Mouse (Mus musculus) inflammation-experienced regulatory T-cells, adult 6 months (primary cell): Measurements from ENCODE around the gene Mtor. TPM values are rescaled to one million over a fixed set of nuclear protein-coding genes. Genes with fewer than 3 reads are reported as not detected.

Experiments
- ATAC-seq: one replicate; pipeline ENCODE4 v1.8.0; 2017
- polyA plus RNA-seq, 3 experiments: library from polyadenylated mRNA; unstranded; fragments of 100-300 nt; shearing (Covaris generic); gene quantifications; one replicate each; pipeline ENCODE4 v1.2.1; 2017

Mtor gene
- polyA plus RNA-seq, 3 experiments from 2014 or later, result 10.1 to 13.5 (median 11.7) TPM

DNA sequence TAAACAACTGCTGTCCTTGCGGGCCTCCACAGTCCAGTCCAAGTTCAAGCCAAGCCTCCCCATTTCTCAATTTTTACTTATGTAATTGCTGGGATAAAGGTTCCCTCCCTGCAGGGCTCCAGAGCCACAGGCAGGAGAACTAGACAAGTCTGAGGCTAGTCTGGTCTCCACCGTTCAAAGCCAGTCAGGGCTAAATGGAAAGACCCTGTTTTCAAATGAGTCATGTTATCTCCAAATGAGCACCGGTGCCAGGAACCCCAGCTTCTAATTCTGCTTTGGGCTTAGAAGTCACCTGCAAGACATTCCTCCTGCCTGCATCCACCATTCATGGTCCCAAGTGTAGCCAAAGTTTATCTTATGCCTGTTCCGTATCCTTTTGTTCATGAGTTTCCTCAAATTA, 153.5 kb downstream of the Mtor start:
- no peak for ATAC-seq

GRCm38 (mm10) chr4:148602357-148603120, 154.1 kb downstream of the Mtor start, which contains the start of gene Masp2:
Masp2 (plus strand) TSS chr4:148602554.
- ATAC-seq, result no peak

DNA sequence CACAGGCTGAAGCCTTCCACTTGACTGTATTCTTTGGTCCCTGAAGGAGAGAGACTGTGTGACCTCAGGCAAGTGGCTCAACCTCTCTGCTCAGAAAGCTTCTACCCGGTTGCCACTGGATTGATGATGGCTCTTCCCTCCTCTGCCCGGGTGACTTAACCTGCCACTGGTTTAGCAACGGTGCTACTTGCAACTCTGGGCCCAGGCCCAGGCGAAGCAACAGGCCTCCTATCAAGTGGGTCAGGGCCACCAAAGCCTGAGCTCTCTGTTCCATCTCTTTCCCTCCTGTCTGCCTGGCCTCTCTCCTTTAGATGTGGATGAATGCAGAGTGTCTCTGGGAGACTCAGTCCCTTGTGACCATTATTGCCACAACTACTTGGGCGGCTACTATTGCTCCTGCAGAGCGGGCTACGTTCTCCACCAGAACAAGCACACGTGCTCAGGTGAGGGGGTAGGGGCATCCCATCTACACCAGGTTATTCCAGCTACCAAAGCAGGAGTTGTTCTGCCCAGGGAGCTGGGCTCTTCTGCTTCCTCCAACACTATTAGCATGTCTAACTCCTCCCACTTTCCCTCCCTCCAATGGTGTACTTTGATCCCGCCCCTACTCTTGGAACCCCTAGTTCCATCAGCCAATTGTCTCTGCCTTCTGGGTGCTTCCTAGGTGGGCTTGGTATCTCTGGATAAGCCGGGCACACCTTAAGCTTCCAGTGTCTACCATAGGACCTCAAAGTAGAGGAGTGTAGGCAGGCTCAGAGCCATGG, 155.1 kb downstream of the Mtor start:
- no peak for ATAC-seq

GRCm38 (mm10) chr4:148604141-148604540, 155.7 kb downstream of the Mtor start:
- ATAC-seq, result no peak

DNA sequence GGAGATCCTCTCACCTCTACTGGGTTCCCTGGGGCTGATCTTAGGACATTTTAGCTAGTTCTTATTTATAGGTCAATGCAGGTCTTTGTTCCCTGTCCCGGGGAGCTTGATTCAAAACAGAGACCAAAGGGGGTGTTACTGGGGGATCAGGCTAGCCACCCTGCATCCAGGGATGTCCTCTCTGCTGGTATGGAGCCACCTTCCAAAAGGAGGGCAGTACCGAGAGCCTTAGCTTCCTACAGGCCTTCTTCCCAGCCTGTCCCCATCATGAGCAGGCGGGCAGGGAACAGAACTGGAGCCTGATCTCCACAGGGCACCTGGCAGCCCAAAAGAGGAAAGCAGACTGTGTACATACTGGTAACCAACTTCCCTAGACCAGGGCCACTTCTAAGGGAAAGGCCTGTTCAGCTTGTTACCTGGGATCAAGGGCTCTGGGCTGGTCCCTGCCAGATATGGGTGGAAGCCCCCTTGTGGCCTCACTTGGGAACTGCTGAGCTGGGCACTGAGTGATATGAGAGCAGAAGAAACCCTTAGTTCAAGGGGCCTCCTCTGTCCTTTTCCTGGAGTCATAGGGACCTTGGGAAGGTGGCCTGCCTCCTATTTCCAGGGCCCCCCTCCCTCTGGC, 156.2 kb downstream of the Mtor start:
- peak; percentile 50 for ATAC-seq

Other genes with a start within 250 kb of the Mtor start
- not detected for gene Disp3, start 160.6 kb upstream of the Mtor start, polyA plus RNA-seq
- gene Ubiad1, start 3.8 kb upstream of the Mtor start, polyA plus RNA-seq, result 1 to 10 TPM; 8.6 to 9.2 (median 8.7) TPM
- under 1 TPM; 0.16 to 0.61 (median 0.36) TPM for gene Angptl7, start 51.8 kb downstream of the Mtor start, polyA plus RNA-seq
- gene Exosc10, start 109.8 kb downstream of the Mtor start, polyA plus RNA-seq, result 100 to 1,000 TPM in 1 of 3 experiments, 10 to 100 TPM in 2; 63.8 to 103 (median 96.2) TPM
- 1 to 10 TPM; 4.7 to 5.2 (median 4.8) TPM for gene Srm, start 142.9 kb downstream of the Mtor start, polyA plus RNA-seq
- gene Masp2, start 153.9 kb downstream of the Mtor start, polyA plus RNA-seq, result under 1 TPM in 1 of 3 experiments, not detected in 2; 0.63 TPM
- gene Tardbp, start 178.4 kb downstream of the Mtor start, polyA plus RNA-seq, result 100 to 1,000 TPM; 149 to 182 (median 164) TPM
- not detected for gene Gm572, start 194.7 kb downstream of the Mtor start, polyA plus RNA-seq